Mouse (Mus musculus) c-Kit-positive CD71-positive TER-119-negative erythroid progenitor cells, embryonic 14.5 days (primary cell): ENCODE data around the gene Oit1.
A peak's percentile ranks its signal among the peaks of the same experiment; 100 is the strongest.

Source experiments
- DNase-seq: peaks from one replicate; pipeline ENCODE4 v3.0.0-alpha.2; 2013; ENCODE audit warnings: low read depth

Gene Oit1

DNA sequence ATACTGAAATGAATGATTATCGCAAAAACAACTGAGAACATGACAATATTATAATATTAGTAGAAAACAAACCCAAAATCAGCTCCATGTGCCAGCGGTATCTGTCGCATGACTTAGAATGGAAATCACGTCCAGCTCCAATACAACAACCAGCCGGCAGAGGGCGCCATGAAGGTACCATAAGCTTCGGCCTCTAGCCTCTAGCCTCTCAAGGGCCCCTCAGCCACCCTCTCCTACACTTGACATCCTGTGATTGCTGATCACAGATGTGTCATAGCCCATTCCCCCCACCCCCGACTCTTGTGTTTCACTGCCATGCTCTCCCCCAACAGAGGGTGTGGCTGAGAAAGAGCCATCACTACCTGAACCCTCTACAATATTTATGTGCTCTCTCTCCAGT lies 78.3 kb downstream of the Oit1 start:
- DNase-seq: peak; percentile 25
